Mouse (Mus musculus) heart, embryonic 16.5 days (tissue): Measurements from ENCODE around the gene C8a. TPM values are rescaled to one million over a fixed set of nuclear protein-coding genes. Genes with fewer than 3 reads are reported as not detected.

Source experiments
- ATAC-seq: fragments of 200-750 bp; cut with Nextera tagmentation; replicated peaks from 2 replicates; pipeline ENCODE4 v1.8.0; 2017; ENCODE audit warnings: moderate number of reproducible peaks; ENCODE audit not compliant: insufficient read depth, low FRiP score; ENCODE audit errors: extremely low read depth
- H3K27ac ChIP-seq: fragments of 300-500 bp; sonication (generic); 2 replicates; pipeline ENCODE4 v1.5.1; 2014; ENCODE audit warnings: mild to moderate bottlenecking, low read length, control low read depth, moderate library complexity
- H3K27me3 ChIP-seq: fragments of 300-500 bp; sonication (generic); 2 replicates; pipeline ENCODE4 v1.6.1; 2014; ENCODE audit warnings: low read length, mixed read lengths; ENCODE audit not compliant: control insufficient read depth, insufficient read depth
- H3K36me3 ChIP-seq: fragments of 300-500 bp; sonication (generic); 2 replicates; pipeline ENCODE4 v1.6.1; 2014; ENCODE audit not compliant: control insufficient read depth, insufficient read depth
- H3K4me1 ChIP-seq: fragments of 300-500 bp; sonication (generic); 2 replicates; pipeline ENCODE4 v1.6.1; 2014; ENCODE audit warnings: low read length, mixed read lengths; ENCODE audit not compliant: control insufficient read depth, insufficient read depth
- H3K4me2 ChIP-seq: fragments of 300-500 bp; sonication (generic); 2 replicates; pipeline ENCODE4 v1.6.1; 2014; ENCODE audit warnings: low read depth, mild to moderate bottlenecking, control low read depth, low read length
- H3K4me3 ChIP-seq: fragments of 300-500 bp; sonication (generic); 2 replicates; pipeline ENCODE4 v1.5.1; 2014; ENCODE audit warnings: mild to moderate bottlenecking, control low read depth, low read length
- H3K9ac ChIP-seq: fragments of 300-500 bp; sonication (generic); 2 replicates; pipeline ENCODE4 v1.6.1; 2014; ENCODE audit warnings: low read length, control low read depth
- H3K9me3 ChIP-seq: fragments of 300-500 bp; sonication (generic); replicated peaks from 2 replicates; pipeline ENCODE4 v1.6.1; 2016; ENCODE audit warnings: low read length; ENCODE audit not compliant: control insufficient read depth
- WGBS: fragments of 180-500 bp; shearing (Covaris S2); extraction: QIAGEN DNeasy Blood & Tissue Kit; methylation state at CpG from one replicate; pipeline ENCODE4 v1.1.7; 2014; 5-methylcytosine and 5-hydroxymethylcytosine counted together
- polyA plus RNA-seq: library from polyadenylated mRNA; unstranded; fragments of >200 nt; fragmentation: Nextera tagmentation; extraction: Ambion mirVana; gene quantifications from 2 replicates; pipeline ENCODE4 v1.2.1, GENCODE M21; 2015

C8a gene
- polyA plus RNA-seq, 1 experiment from 2014 or later: not detected

GRCm38 (mm10) chr4:104861241-104861640 lies 15.0 kb downstream of the C8a start:
- ATAC-seq: no peak
- no peaks in the 10 kb centered on the region for H3K36me3 ChIP-seq
- no peak overlapping the region for H3K9ac ChIP-seq
- no peaks in the 10 kb centered on the region for H3K27me3 ChIP-seq
- H3K4me1 ChIP-seq: no peaks in the 10 kb centered on the region
- H3K4me2 ChIP-seq: no peak overlapping the region
- no peak overlapping the region for H3K4me3 ChIP-seq
- no peaks in the 10 kb centered on the region for H3K9me3 ChIP-seq
- WGBS: 79% methylated on average over 8 of the region's 8 CpGs
- H3K27ac ChIP-seq: no peak overlapping the region

DNA sequence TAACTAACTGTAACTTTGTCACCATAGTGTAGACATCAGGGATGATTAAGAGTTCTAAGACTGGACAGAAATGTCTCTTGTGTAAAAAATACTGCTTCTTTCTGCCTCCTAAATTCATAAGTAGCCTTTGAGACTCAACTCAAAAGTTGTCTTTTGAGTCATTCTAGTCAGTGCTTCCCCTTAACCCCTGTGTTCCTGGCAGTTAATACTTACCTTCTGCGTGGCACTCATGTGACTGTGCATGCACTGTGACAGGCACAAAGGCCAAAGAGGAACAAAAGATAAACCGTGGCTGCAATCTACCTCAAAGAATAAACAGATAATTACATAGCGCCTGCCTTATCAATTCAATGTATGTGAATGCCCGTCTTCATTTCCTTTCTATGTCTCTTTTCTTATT lies 18.4 kb downstream of the C8a start:
- Histone ChIP-seq H3K4me1 (no peaks in the 10 kb centered on the region), H3K4me3 (no peak overlapping the region), H3K27ac (no peak overlapping the region), H3K36me3 (no peaks in the 10 kb centered on the region), H3K27me3 (no peaks in the 10 kb centered on the region), H3K9me3 (no peaks in the 10 kb centered on the region), H3K4me2 (no peak overlapping the region), H3K9ac (no peak overlapping the region)
- no peak for ATAC-seq
- WGBS: 71% methylated on average over 4 of the region's 4 CpGs

GRCm38 (mm10) chr4:104857029-104857428 lies 19.2 kb downstream of the C8a start, which contains the start of gene Gm17662:
TSS of gene Gm17662 (plus strand) at chr4:104857329.
- Histone ChIP-seq H3K9me3 (no peaks in the 10 kb centered on the region), H3K9ac (no peak within 1 kb of the TSS), H3K4me1 (no peaks in the 10 kb centered on the region), H3K27ac (no peak within 1 kb of the TSS), H3K27me3 (no peaks in the 10 kb centered on the region), H3K4me3 (no peak within 1 kb of the TSS), H3K4me2 (no peak within 1 kb of the TSS), H3K36me3 (no peaks in the 10 kb centered on the region)
- ATAC-seq: no peak
- 65% methylated on average over 1 of the region's 1 CpGs for WGBS

DNA sequence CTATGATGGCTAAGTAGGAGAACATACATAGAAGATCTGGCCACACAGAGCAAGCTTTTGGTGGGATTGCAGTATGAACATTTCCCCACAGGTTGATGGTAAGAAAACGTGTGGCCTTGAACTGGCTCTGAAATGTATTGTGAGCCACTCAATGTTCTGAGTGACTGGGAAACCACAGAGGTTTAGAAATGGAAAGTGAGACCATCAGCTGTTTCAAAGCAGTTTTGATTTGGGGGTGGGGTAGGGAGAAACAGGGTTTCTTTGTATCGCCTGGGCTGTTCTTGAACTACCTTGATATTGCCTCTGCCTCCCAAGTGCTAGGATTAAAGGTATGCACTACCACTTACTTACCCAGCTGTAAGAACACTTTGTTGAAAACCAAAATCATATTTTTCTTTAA lies 21.0 kb downstream of the C8a start:
- no peaks in the 10 kb centered on the region for H3K9me3 ChIP-seq
- no peaks in the 10 kb centered on the region for H3K36me3 ChIP-seq
- H3K4me2 ChIP-seq: no peak overlapping the region
- no peak for ATAC-seq
- H3K27me3 ChIP-seq: no peaks in the 10 kb centered on the region
- no peaks in the 10 kb centered on the region for H3K4me1 ChIP-seq
- no peak overlapping the region for H3K9ac ChIP-seq
- H3K4me3 ChIP-seq: no peak overlapping the region
- WGBS: 76% methylated on average over 2 of the region's 2 CpGs
- H3K27ac ChIP-seq: no peak overlapping the region

- Histone ChIP-seq H3K27ac (no peak overlapping the region), H3K4me2 (no peak overlapping the region), H3K27me3 (no peaks in the 10 kb centered on the region), H3K4me3 (no peak overlapping the region), H3K4me1 (no peaks in the 10 kb centered on the region), H3K36me3 (no peaks in the 10 kb centered on the region), H3K9me3 (no peaks in the 10 kb centered on the region), H3K9ac (no peak overlapping the region)
- 65% methylated on average over 4 of the region's 4 CpGs for WGBS
- no peak for ATAC-seq
These were observed 32.7 kb downstream of the C8a start for GRCm38 (mm10) chr4:104843546-104843945.

GRCm38 (mm10) chr4:104842204-104842603 lies 34.0 kb downstream of the C8a start:
- no peak overlapping the region for H3K4me3 ChIP-seq
- no peaks in the 10 kb centered on the region for H3K9me3 ChIP-seq
- H3K27ac ChIP-seq: no peak overlapping the region
- no peak for ATAC-seq
- 82% methylated on average over 5 of the region's 5 CpGs for WGBS
- no peaks in the 10 kb centered on the region for H3K4me1 ChIP-seq
- H3K9ac ChIP-seq: no peak overlapping the region
- H3K36me3 ChIP-seq: no peaks in the 10 kb centered on the region
- no peak overlapping the region for H3K4me2 ChIP-seq
- no peaks in the 10 kb centered on the region for H3K27me3 ChIP-seq

DNA sequence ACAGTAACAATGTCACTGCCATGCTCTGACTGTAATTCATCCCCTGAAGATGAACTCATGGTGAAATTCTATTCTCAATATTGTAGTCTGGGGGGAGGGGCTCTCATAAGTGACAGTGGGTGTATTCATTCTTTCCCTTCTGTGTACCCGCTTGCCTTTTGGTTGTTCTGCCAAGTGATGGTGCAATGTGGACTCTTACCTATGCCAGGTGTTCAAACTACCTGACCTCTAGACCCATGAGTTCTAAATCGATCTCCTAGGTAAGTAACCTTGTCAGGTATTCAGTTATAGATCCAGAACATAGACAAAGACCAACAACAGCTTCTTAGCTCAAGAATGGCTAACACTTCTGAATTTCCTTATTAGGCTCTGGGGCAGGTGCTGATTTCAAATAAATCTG lies 37.9 kb downstream of the C8a start:
- H3K27me3 ChIP-seq: no peaks in the 10 kb centered on the region
- WGBS: 77% methylated on average over 2 of the region's 2 CpGs
- H3K4me3 ChIP-seq: no peak overlapping the region
- no peak overlapping the region for H3K4me2 ChIP-seq
- no peaks in the 10 kb centered on the region for H3K9me3 ChIP-seq
- H3K4me1 ChIP-seq: no peaks in the 10 kb centered on the region
- H3K9ac ChIP-seq: no peak overlapping the region
- no peak overlapping the region for H3K27ac ChIP-seq
- no peak for ATAC-seq
- no peaks in the 10 kb centered on the region for H3K36me3 ChIP-seq

- Histone ChIP-seq H3K36me3 (no peaks in the 10 kb centered on the region), H3K4me3 (no peak overlapping the region), H3K27me3 (no peaks in the 10 kb centered on the region), H3K9me3 (no peaks in the 10 kb centered on the region), H3K4me1 (no peaks in the 10 kb centered on the region), H3K9ac (no peak overlapping the region), H3K4me2 (no peak overlapping the region), H3K27ac (no peak overlapping the region)
- no peak for ATAC-seq
- WGBS: 57% methylated on average over 5 of the region's 5 CpGs
These were observed 41.1 kb downstream of the C8a start for GRCm38 (mm10) chr4:104835096-104835495.

DNA sequence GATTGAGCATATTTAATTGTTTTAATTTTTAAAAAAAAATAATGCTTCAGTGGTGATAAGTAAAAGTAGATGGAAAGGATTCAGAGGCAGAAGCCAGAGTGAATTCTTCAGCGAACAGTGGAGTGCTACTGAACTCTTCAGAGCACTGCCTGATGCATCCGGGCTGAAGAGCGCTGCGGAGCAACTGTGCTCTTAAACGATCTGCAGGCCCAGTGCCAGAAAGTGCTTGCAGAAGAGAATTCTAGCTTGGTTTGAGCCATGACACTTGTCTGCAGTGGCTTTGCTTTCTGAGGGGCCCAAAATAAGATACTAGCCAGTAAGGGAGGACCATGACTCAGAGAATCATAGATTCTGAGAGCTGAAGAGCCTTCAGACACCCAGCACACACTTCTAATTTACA lies 47.3 kb downstream of the C8a start:
- H3K36me3 ChIP-seq: no peaks in the 10 kb centered on the region
- H3K9me3 ChIP-seq: no peaks in the 10 kb centered on the region
- no peak for ATAC-seq
- H3K4me3 ChIP-seq: no peak overlapping the region
- WGBS: 52% methylated on average over 5 of the region's 5 CpGs
- H3K4me1 ChIP-seq: no peaks in the 10 kb centered on the region
- H3K4me2 ChIP-seq: no peak overlapping the region
- no peak overlapping the region for H3K27ac ChIP-seq
- no peaks in the 10 kb centered on the region for H3K27me3 ChIP-seq
- H3K9ac ChIP-seq: no peak overlapping the region
